ENCODE assay signal across 8 mouse cellular contexts in the genomic region with DNA sequence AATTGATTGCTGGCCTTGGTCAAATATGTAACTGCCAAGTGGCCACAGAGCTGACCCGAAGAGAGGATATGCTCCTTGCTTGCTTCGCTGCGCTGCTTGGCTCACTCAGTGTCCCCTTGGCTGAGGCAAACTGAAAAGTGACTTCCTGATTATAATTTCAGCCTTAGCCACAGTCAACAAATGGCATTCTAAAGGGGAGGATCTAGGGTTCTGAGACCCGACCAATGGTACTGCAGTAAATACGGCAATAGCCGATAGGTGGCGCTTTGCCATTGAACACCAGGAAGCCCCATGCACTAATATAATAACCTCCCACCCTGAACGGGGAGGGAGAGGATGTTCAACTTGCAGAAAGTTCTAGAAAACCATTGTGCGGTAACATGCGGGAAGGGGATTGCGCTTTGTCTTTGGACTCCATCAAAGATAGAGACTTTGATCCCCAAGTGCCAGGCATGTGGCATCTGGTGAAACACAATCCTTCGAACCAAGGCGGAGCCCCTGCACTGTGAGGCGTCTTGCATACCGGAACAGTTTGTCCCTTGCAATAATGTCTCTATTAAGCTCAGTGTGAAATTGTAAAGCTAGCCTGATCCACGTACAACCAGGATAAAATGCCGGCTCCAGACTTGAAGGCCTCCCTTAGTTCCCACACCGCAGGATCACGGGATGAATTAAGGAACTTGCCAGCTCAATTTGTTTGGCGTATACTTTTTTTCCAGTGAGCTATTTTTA.
DNase-seq lines count a peak whose midpoint lies in the region; ATAC-seq lines count a peak whose summit lies in the region.

No protein-coding gene starts in this region.

- H3K36me3 ChIP-seq in forebrain, embryonic 10.5 days (replicated peaks), result no peaks in the 10 kb centered on the region
- H3K36me3 ChIP-seq in forebrain, embryonic 12.5 days (replicated peaks), result no peaks in the 10 kb centered on the region

- H3K27ac ChIP-seq in forebrain, embryonic 10.5 days, result peak overlapping the region; percentile 3; the same call in 1 of the 2 replicates
- H3K27ac ChIP-seq in forebrain, embryonic 12.5 days, result no peak overlapping the region

- WGBS in forebrain, embryonic 10.5 days, result 78% methylated on average over 20 of the region's 20 CpGs
- WGBS in forebrain, embryonic 12.5 days, result 68% methylated on average over 20 of the region's 20 CpGs

- H3K9me3 ChIP-seq in forebrain, embryonic 10.5 days, result no peaks in the 10 kb centered on the region
- H3K9me3 ChIP-seq in forebrain, embryonic 12.5 days, result no peaks in the 10 kb centered on the region

- H3K9ac ChIP-seq in forebrain, embryonic 12.5 days, result no peak overlapping the region

- peak; percentile 27 for DNase-seq in forebrain, embryonic 10.5 days (ENCODE audit: extremely low spot score, low spot score)
- DNase-seq in A20 (ENCODE audit: low read depth, low spot score), result peak; percentile 9
- DNase-seq in cerebellum, postnatal 25 days, result peak; percentile 34 to 65
- DNase-seq in heart, adult 9 months (ENCODE audit: low spot score in 2 of 2), result peak; percentile 12 to 17
- peak; percentile 86 for DNase-seq in lung, postnatal 10 days
- peak; percentile 10 for DNase-seq in thymus, postnatal 25 days
- no peak for DNase-seq in urinary bladder, postnatal 4 days (ENCODE audit: low spot score in 2 of 2)

- ATAC-seq in forebrain, embryonic 12.5 days (ENCODE audit: low FRiP score), result no peak

- H3K27me3 ChIP-seq in forebrain, embryonic 10.5 days (ENCODE audit: poor library complexity, severe bottlenecking), result no peaks in the 10 kb centered on the region
- no peaks in the 10 kb centered on the region for H3K27me3 ChIP-seq in forebrain, embryonic 12.5 days

- H3K4me2 ChIP-seq in forebrain, embryonic 12.5 days, result no peak overlapping the region

- H3K4me3 ChIP-seq in forebrain, embryonic 10.5 days, result no peak overlapping the region
- no peak overlapping the region for H3K4me3 ChIP-seq in forebrain, embryonic 12.5 days (replicated peaks)

- peaks cover 18% of the 10 kb centered on the region for H3K4me1 ChIP-seq in forebrain, embryonic 10.5 days
- H3K4me1 ChIP-seq in forebrain, embryonic 12.5 days, result peaks cover 16% of the 10 kb centered on the region

Comparison
In these comparisons a context has a peak if more than half of its experiments do, and no peak if none do; other contexts are left out.
1. DNase-seq: peak in forebrain, embryonic 10.5 days (single experiment), A20 (single experiment), cerebellum, postnatal 25 days (2 of 2), heart, adult 9 months (2 of 2), lung, postnatal 10 days (single experiment) and thymus, postnatal 25 days (single experiment); none in urinary bladder, postnatal 4 days (0 of 2).